Mouse (Mus musculus) frontal cortex, adult 2 months (tissue): ENCODE measurements around the gene Gm45716. TPM values are rescaled to one million over a fixed set of nuclear protein-coding genes. Genes with fewer than 3 reads are reported as not detected.
"Not testable (repeated sequence)": the region's sequence is repeated elsewhere in the genome, so short reads cannot be mapped to it uniquely, and the experiment has no call there.

Experiments
- DNase-seq, 2 experiments: peaks; one replicate each; pipeline ENCODE4 v3.0.0; 2022; ENCODE audit warnings: low spot score in 1 of 2; ENCODE audit errors: extremely low spot score in 1 of 2
- polyA plus RNA-seq: library from polyadenylated mRNA; depleted of rRNA; stranded (reverse); fragments of >200 nt; gene quantifications from 2 replicates; pipeline ENCODE4 v1.2.3, GENCODE M21; 2012; rRNA removed

The Gm45716 gene
- polyA plus RNA-seq, 1 experiment, result 9.4 TPM

- DNase-seq, result no peak
These were observed 89.1 kb downstream of the Gm45716 start for GRCm38 (mm10) chr11:90276561-90276960.

GRCm38 (mm10) chr11:90280069-90280468 is 92.6 kb downstream of the Gm45716 start:
- no peak for DNase-seq

- DNase-seq, result not testable (repeated sequence)
These were observed 94.5 kb downstream of the Gm45716 start for GRCm38 (mm10) chr11:90281943-90282342.

GRCm38 (mm10) chr11:90283159-90283558 is 95.7 kb downstream of the Gm45716 start:
- no peak for DNase-seq

- DNase-seq, result peak; percentile 56 to 77
These were observed 96.1 kb downstream of the Gm45716 start for GRCm38 (mm10) chr11:90283601-90284000.

- no peak for DNase-seq
These were observed 96.6 kb downstream of the Gm45716 start for GRCm38 (mm10) chr11:90284079-90284478.

- DNase-seq, result no peak
These were observed 97.1 kb downstream of the Gm45716 start for GRCm38 (mm10) chr11:90284623-90285022.

- no peak for DNase-seq
These were observed 99.2 kb downstream of the Gm45716 start for GRCm38 (mm10) chr11:90286550-90287154.

- no peak for DNase-seq
These were observed 103.7 kb downstream of the Gm45716 start for GRCm38 (mm10) chr11:90291156-90291555.

GRCm38 (mm10) chr11:90292766-90293165 is 105.3 kb downstream of the Gm45716 start:
- no peak for DNase-seq

- no peak for DNase-seq
These were observed 107.1 kb downstream of the Gm45716 start for GRCm38 (mm10) chr11:90294622-90295021.

Other genes starting within 250 kb of the Gm45716 start
- gene Pctp, start 184.8 kb upstream of the Gm45716 start, polyA plus RNA-seq, result 1.8 and 2.2 TPM in 2 replicates
- gene Tmem100, start 157.3 kb upstream of the Gm45716 start, polyA plus RNA-seq, result 18.3 and 20.2 TPM in 2 replicates
- 141 and 148 TPM in 2 replicates for gene Mmd, start 61.8 kb downstream of the Gm45716 start, polyA plus RNA-seq
- 76.4 and 93.9 TPM in 2 replicates for gene Hlf, start 203.2 kb downstream of the Gm45716 start, polyA plus RNA-seq